Mouse (Mus musculus) T-helper 2 cell (primary cell): ENCODE data around the gene Mef2c.

Experiments used
- in situ Hi-C: fragments of 300-600 bp; cut with MboI, MseI; formaldehyde crosslinking; loops from one replicate; pipeline ENCODE4 v1.15.1; 2025; ENCODE audit warnings: high pct_unique_total_duplicates

Mef2c gene

DNA sequence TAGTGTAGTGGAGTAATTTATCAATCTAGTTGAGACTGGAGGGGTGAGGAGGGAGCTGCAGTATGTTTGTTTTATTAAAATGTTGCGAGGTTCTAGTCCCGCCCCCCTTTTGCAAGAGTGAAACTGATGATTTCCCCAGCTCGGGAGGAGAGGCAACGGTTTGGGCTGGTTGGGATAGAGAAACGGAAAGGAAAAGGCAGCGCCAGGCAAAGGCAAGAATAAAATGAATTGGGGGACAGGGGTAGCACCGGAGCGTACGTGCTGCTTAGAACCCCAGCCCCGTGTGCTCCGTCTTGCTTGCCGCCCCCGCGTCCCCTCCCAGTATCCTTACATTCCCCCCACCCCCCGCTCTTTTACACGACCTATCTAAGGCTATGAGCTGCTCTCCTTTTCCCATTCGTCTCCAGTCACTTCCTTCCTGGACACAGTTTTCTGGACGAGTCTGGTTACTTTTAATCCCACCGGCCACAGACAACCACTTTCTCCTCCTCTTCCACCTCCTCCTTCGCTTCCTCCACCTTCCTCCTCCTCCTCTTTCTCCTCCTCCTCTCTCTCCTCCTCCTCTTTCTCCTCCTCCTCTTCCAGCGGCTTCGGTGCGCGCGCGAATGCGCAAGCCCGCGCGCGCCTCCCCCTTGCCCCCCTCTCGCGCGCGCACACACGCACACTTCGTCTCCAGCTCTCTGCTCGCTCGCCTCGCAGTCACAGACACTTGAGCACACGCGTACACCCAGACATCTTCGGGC lies 20.5 kb downstream of the Mef2c start:
- in situ Hi-C loops = loop anchor here (25.0 kb wide), 1 partner anchor 1238 kb away; no protein-coding TSS in a partner anchor

DNA sequence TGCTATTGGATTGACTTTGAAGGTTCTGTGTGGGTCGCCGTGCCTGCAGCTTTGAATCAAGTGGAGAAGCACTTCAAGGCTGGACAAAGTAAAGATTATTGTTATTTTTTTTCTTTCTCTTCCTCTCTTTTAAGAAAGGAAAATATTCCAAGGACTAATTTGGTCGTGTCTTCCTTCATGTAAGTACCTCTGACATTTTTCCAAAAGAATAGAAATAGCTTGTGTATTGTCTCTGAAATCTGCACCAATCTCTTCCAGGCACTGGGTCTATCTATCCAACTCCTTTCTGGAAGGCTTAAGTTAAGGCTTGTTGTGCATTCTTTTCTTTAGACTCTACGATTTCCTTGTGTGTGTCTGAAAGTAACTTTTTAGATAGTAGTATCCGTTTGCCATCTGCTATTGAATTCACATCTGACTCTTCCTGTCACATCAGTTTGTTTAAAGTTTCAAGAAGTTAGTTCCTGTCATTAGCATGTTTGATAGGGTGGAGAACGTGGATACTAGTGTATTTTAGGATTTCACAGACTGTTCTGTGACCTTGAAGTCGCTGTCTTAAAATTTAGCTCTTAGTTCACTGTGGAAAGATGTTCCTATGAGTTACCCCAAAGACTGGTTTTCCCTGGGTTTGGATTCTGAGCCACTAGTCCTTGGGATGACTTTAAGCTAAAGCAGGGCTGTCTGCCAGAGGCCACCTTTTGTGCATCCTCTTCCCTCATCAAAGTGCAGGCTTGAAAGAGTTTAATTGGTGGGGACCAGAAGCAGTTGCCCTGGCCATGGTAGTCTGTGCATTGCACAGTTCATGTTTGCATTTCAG lies 21.3 kb downstream of the Mef2c start:
- in situ Hi-C loops = loop anchor here (25.0 kb wide), 1 partner anchor 1237 kb away; no protein-coding TSS in a partner anchor

DNA sequence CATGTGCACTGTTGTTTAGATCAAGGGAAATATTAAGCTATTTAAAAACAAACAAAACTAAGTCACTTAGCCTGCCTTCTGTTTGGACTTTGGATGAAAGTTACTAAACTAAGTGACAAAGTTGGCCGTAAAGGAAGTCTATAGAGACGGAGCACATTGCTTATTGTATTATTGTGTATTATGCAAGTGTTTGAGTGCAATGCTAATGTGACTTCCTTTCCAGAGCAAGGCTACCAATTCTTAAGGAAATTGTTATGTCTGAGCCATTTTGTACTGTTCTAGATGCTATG lies 21.8 kb downstream of the Mef2c start:
- in situ Hi-C loops = no loop called here

DNA sequence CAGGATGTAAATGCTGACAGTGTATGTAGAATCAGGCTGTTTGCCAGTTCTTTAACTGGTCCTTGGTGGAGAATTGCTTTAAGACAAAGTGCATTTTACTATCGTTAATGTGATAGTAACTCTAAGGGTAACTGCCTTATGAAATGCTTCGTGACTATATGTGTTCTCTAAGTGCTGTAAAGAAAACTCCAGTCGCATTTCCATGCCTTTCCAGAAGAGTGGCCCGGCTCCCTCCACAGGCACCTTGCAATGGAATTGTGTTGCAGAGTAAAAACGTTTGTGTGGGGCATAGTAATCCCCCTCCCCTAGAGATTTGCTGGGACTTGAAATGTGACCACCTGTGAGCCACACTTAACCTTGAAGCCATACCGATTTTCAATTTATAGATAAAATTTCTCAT lies 22.2 kb downstream of the Mef2c start:
- in situ Hi-C loops = no loop called here

DNA sequence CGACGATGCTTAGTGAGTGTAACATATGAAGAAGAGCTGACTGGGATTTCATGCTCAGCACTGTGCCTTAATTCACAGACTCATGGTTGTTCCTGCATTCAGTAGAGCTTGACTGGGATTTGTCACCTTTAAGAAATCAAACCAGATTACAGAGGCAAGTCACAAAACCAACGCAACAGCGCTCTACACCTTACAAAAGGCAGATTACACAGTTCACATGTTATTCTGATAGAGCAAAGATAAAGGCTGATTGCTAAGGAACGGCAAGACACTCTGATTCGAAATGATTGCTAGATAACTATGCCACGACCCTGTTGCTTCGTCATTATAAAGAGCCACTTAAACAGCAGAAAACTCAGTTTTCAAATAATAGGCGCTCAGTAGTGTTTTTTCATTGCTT lies 24.1 kb downstream of the Mef2c start:
- in situ Hi-C loops = no loop called here

DNA sequence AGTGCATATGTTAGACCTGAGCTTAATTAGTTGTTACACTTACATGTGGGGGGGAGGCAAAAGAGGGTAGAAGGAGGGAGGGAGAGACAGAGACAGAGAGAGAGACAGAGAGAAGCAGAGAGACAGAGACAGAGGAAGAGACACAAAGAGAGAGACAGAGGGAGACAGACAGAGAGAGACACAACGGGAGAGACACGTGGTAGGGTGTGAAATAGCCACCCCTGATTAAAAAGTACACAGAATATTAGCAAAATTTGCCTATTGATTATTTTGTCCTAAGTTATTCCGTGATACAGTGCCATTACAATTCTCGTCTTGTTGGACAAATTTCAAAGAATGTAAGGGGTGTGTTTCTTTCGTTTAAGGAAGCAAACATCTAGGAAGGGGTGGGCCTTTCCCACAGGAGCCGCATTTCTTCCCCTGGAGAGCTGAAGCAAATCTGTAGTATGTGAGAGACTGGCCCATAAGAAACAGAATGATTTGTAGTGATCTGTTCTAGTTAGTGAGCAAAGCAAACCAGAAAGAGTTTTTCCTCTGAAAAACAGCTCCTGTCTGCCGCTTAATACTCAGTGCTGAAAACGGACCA lies 26.0 kb downstream of the Mef2c start:
- in situ Hi-C loops = no loop called here

DNA sequence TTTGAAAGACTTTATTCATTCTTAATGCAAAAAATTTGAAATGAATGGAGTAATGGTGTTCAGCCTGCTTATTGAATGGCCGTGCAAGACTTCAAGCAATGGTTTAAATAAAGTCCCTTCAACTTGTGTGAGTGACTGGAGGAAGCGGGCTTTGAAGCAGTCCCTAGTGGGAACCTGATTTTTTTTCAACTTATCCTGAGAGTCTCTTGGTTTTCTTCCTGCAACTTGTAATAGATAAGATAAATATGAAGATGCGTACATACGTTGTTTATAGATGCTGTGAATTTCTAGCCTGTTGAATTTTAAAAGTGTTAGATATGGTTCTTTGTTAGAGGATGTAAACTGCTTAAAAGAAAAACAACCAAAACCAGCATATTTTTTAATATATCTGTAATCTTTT lies 27.1 kb downstream of the Mef2c start:
- in situ Hi-C loops = no loop called here

DNA sequence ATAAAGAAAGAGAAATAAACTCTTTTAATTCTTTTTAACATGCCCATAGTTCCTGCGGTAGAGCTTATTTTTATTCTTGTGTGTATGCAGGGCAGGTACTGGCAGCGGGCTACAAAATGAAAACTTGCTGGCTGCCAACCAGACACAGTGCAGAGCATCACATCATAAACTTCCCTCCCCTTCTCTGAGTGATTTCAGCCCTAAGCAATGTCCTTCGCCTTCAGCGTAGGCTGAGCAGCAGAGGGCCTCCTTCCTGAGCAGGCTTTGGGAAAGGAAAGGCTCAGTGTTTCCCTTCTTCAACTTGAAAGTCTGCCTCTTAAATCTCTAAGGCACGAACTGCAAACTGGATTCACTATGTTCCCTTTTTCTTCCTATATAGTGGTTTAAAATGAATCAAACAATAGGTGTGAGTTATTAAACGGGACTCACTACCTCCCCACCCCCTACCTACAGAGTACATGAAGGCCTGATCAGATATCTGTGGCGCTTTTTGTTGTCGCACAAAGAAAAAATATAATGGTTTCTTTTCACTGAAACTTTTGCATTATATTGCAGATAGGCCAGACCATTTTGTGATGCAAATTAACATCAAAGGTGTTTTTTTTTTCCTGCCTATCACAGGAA lies 28.2 kb downstream of the Mef2c start:
- in situ Hi-C loops = no loop called here

DNA sequence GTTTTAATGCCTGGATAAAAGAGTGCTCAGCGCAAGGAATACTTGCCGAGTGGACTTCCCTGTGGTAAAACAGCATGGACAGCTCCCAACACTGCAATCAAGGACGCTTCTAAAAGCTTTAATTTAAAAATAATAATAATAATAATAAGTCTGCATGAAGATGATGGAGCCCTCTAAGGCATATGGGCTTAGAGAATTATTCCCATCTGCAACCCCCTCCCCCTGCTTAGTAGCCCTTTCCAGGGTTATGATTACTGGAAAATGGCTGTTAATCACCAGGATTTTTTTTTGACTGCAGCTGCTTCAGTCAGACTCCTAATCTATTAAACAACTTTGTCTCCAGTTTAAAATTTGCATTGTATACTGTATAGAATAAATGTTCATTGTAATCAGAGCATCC lies 32.5 kb downstream of the Mef2c start:
- in situ Hi-C loops = no loop called here

DNA sequence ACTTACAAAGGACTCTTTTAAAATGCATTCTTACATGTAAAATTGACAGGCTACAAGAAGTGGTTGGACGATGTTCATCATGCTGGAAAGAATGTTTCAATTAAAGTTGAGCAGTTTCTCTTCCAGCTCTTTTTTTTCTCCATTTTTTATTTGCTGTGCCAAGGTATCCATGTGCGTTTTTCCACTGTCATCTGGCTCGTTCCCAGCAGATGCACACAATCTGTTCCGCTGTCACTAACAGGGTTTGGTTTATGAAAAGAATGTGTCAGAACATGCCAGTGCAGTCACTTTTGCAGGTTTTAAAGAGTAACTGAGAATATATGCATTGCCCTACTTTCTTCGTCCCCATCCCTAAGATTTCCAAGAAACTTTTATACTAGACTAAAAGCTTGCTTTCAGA lies 33.3 kb downstream of the Mef2c start:
- in situ Hi-C loops = no loop called here

DNA sequence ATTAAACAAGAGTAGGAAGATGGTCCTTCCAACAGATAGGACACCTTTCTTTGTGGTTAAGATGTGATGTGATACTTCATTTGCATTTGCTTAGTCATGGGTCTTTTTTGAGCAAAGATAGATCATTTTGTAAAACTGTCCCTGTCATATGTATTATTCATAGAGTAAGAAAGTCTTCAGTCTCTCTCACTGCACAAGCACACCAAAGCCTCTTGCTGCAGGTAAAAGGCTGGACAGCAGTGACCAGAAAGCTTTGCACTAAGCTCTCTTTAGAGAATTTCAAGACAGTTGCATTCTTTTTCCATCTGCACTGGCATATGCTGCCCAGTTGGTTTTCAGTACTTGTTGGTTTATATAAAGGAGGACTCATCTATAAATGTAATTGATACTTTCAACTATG lies 36.1 kb downstream of the Mef2c start:
- in situ Hi-C loops = no loop called here

DNA sequence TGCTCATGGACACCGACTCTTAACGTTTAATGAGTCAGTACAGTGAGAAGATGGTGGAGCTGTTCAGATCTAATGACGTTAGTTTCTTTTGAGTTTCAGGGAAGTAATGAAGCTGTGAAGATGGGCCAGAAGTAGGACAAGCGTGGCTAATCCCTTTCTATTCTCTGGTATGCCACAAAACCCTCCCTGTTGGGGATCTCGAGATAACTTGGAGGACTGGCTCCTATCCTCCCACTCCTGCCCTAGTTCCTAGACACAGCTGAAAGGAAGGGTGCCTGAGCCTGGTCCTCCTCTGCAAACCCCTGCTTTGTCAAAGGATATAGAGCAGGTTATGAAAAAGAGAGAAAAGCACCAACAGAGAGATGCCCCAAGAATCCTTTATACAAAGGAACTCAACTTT lies 38.8 kb downstream of the Mef2c start:
- in situ Hi-C loops = no loop called here

DNA sequence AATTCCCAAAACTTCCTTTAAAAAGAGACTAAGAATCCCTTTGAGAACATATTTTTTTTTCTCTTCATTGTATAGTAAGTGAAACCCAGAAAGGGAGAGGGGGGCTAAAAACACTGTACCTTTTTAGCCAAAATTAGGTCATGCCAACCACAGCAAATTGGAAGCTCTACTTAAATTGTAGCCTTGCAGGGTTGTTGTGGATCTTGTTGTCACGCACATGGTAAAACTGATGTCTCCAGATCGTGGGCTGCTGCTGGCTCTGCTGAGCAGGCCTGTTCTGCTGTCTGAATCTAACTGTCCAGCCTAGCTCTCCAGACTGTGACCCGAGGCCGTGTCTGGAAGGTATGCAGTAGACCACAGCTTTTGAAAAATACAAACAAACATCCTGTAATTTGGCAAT lies 40.9 kb downstream of the Mef2c start:
- in situ Hi-C loops = no loop called here

DNA sequence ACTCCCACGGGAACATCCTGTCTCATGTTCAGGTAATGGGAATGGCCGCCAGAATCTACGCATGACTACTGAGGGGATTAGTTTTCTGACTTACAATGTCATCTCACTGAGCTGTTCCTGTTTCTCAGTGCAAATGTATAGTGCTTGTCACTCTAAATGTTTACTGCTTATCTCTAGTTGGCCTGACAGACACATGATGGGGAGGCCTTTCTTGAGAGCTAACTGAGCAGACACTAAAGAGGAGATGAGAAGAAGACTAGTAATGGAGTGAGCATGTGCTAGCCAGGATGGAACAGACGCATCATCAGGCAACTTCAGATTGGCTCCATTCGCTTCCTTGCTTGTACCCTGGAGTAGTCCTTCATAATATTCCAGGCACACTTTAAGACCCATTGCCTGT lies 43.0 kb downstream of the Mef2c start:
- in situ Hi-C loops = no loop called here

DNA sequence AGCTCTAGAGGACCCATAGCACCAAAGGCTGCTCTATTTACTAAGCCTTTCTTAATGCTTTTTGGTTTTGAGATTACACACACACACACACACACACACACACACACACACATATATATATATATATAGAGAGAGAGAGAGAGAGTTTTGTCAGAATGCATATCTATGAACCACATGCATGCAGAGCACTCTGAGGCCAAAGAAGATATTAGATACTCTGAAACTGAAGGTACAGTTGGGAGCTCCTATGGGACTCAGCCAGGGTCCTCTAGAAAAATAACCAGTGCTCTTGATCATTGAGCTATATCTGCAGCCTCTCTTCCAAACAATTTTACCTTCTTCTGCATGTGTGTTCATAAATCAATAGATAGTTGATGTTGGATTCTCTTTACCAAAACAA lies 47.4 kb downstream of the Mef2c start:
- in situ Hi-C loops = no loop called here

DNA sequence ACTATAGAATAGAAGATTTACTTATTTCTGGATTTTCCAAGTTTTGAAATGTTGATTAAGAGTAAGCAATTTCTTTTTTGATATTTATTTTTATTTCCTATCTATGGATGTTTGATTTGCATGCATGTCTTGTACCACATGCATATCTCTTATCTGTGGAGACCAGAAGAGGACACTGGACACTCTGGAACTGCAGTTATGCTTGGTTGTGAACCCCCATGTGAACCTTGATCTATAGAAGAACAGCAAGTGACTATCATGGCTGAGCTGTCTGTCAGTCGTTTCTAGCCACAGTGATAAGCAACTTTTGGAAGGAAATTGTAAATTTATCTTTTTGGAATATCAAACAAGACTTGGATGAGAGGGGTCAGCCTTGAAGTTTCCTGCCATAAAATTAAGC lies 48.2 kb downstream of the Mef2c start:
- in situ Hi-C loops = no loop called here

DNA sequence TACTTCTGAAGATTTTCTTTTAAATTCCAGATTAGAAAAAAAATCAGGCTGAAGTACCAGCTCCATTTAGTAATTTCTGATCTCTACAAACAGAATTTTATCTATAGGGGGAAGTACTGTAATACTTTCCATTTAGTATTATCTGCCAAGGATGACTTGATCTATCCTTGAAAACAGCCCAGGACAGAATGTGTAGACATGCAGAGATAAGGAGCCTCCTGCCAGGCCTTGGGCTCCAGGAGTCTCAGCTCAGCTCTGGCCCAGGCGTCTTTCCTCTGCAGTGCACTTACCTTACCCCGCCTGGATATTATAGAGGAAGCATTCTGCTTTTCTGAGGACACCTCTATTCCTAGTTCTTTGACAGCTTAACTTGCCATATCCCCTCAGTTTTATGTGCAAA lies 59.4 kb downstream of the Mef2c start:
- in situ Hi-C loops = no loop called here

DNA sequence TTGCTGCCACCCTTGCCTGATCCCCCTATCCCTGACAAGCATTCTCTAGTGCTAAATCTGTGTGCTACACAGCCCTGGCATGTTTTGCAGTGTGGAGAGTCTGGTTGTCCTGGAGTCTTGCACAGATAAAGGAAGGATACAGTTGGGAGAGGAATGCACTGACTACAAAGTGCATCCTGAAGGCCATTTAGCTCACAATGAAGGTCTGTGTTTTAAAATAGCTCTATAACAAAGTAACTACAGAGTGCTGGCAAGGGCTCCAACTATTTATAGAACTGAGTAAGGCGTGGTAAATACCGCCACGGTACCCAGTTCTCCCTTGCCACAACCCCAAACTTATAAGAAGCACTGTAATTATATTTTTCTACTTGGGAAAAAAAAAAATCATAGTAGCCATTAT lies 61.9 kb downstream of the Mef2c start:
- in situ Hi-C loops = no loop called here

DNA sequence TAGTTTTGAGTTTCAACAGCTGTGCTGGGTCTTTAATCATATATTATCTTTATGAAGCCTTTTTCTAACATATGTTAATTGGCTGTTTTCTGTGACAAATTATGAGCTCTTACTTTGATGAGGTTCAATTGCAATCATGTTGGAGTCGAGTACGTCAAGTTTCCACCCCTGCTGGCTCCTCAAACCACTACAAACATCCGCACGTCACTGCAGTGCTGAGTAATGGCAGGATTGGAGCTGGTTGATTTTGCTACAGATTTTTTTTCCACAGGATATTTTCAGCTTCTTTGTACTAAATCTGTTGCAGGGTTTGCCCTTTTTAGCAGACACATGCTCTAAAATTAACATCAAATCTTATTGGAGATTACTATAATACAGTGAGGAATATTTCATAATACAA lies 62.3 kb downstream of the Mef2c start:
- in situ Hi-C loops = no loop called here

DNA sequence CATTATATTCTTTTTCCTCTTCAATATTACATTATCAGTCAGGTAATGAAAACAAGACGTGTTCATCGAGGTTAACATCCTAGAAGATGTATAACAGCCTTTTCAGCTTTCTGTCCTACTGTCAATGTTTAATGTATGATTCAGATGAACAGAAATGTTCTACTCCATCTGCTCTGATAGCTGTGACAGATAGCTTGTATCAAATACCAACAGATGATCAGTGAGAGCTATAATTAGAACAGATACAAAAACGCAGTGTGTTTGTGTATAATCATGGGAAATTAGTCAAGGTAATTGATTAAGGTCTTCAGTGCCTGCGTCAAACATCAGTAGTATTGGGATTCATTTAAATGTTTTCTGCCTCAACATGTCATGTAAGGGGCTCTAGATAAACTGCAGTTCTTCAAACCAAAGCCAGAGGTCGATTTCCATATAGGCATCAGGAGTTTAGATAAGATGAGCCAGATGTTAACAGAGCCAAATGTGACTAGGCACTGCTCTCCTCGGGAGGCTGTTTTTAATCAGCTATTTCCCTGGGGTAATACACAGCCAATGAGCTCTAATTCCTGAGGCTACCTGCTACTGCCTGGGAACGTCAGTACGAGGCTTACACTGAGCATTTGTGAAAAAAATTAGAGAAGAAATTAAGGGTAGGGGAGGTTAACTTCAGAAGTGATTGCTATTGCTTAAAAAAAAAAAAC lies 63.1 kb downstream of the Mef2c start:
- in situ Hi-C loops = no loop called here

DNA sequence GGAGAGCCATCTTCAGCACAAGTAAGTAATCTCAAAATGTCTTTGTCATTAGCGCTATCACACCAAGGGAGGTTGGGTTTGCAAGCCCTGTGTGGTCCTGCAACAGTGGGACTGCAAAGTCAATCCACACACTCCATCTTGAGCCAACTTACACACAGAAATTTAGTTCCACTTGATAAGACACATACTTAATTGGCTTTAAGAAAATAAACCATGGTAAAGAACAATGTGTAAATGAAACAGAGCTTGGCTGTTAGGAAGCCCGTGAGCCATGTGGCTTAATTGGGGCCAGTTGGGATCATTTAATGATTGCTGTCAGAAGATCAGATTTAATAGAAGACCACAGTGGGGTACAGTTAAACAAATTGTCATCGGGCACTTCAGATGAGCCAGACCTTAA lies 63.8 kb downstream of the Mef2c start:
- in situ Hi-C loops = no loop called here

DNA sequence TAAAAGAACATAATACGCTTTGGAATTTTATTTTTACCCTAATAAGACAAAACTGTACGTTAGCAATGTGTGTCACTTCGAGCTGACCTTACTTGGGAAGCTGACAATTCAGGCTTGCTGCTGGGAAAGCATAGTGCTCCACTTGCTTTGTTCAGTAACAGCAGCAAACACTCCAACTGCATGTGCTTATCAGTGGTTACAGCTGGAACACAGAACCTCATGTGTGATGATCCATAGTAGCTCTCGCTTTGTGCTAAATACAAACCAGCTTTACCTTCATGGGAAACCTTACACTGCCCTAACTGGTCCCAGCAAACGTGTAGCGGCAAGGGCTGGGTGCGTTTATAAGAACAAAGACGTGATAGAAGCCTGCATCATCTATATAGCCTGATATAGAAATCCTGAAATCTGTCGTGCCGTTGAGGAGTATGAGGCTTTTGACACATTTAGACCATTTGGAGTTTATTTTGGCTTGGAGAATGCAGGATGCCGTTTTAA lies 65.0 kb downstream of the Mef2c start:
- in situ Hi-C loops = no loop called here
